Mouse (Mus musculus) kidney, adult 2 months (tissue): ENCODE measurements around the gene D930020B18Rik.

Source experiments
- CTCF ChIP-seq: fragments of 200-500 bp; conservative IDR thresholded peaks from 2 replicates; pipeline ENCODE4 v1.5.1; 2011; ENCODE audit warnings: low read depth, mild to moderate bottlenecking, control low read depth, low read length, moderate library complexity, mixed read lengths; ENCODE audit not compliant: insufficient read depth, insufficient read length
- POLR2A ChIP-seq: fragments of 200-500 bp; IDR thresholded peaks from one replicate; pipeline ENCODE4 v1.6.1; 2011; ENCODE audit warnings: low read depth, low read length, control low read depth

GRCm38 (mm10) chr10:121665631-121666145, 24.3 kb downstream of the D930020B18Rik start:
- TF ChIP-seq POLR2A (no peak), CTCF (no peak)
